Mouse (Mus musculus): ENCODE results near the gene Gm9918. TPM values are rescaled to one million over a fixed set of nuclear protein-coding genes. Genes with fewer than 3 reads are reported as not detected.
A peak's percentile ranks its signal among the peaks of the same experiment; 100 is the strongest.

Gene Gm9918
- total and polyA plus RNA-seq, 2 experiments = 0.05 TPM; not detected in 1

- 86% methylated on average over 5 of the region's 5 CpGs for WGBS
- TF ChIP-seq CTCF (IDR thresholded peaks at IDR 0.05; ENCODE audit: low read depth, low read length) (no peak), POLR2A (IDR thresholded peaks at IDR 0.05; ENCODE audit: extremely low read depth, insufficient read depth, low read length) (no peak)
- no peak overlapping the region for H3K27ac ChIP-seq (replicated peaks; ENCODE audit: insufficient read depth, low read depth, low read length)
These were observed 19.8 kb upstream of the Gm9918 start for GRCm38 (mm10) chr15:102250521-102250920.

GRCm38 (mm10) chr15:102255547-102256255 lies 14.7 kb upstream of the Gm9918 start:
- Histone ChIP-seq H3K79me2 (ENCODE audit: control insufficient read depth, insufficient read depth, low read length) (no peaks in the 10 kb centered on the region), H3K36me3 (ENCODE audit: control insufficient read depth, insufficient read depth, low read length) (no peaks in the 10 kb centered on the region), H3K27ac (replicated peaks; ENCODE audit: insufficient read depth, low read depth, low read length) (no peak overlapping the region), H3K27me3 (ENCODE audit: control insufficient read depth, insufficient read depth, low read length) (0 out of 2 replicates have a peak, but pooled peaks cover 3% of the 10 kb centered on the region), H3K9ac (ENCODE audit: low read depth, low read length) (no peak overlapping the region), H3K4me3 (ENCODE audit: insufficient read depth, low read depth, low read length) (no peak overlapping the region), H3K4me1 (ENCODE audit: control insufficient read depth, insufficient read depth, low read length) (no peaks in the 10 kb centered on the region)
- 60% methylated on average over 14 of the region's 14 CpGs for WGBS
- no peak for DNase-seq (ENCODE audit: extremely low read depth, low read depth, low spot score)
- TF ChIP-seq POLR2A (IDR thresholded peaks at IDR 0.05; ENCODE audit: extremely low read depth, insufficient read depth, low read length) (no peak), CTCF (IDR thresholded peaks at IDR 0.05; ENCODE audit: low read depth, low read length) (no peak)

More at GRCm38 (mm10) chr15:102250521-102250920, 19.8 kb upstream of the Gm9918 start:
- Histone ChIP-seq H3K36me3 (ENCODE audit: control insufficient read depth, insufficient read depth, low read length) (no peaks in the 10 kb centered on the region), H3K9ac (ENCODE audit: low read depth, low read length) (no peak overlapping the region), H3K79me2 (ENCODE audit: control insufficient read depth, insufficient read depth, low read length) (no peaks in the 10 kb centered on the region), H3K4me3 (ENCODE audit: insufficient read depth, low read depth, low read length) (no peak overlapping the region), H3K27me3 (ENCODE audit: control insufficient read depth, insufficient read depth, low read length) (no peaks in the 10 kb centered on the region), H3K4me1 (ENCODE audit: control insufficient read depth, insufficient read depth, low read length) (peaks cover 2% of the 10 kb centered on the region; the same call in 1 of the 2 replicates)
- DNase-seq (ENCODE audit: extremely low read depth, low read depth, low spot score) = no peak

GRCm38 (mm10) chr15:102256431-102257201 lies 13.7 kb upstream of the Gm9918 start:
- no peak for DNase-seq (ENCODE audit: extremely low read depth, low read depth, low spot score)
- Histone ChIP-seq H3K4me1 (ENCODE audit: control insufficient read depth, insufficient read depth, low read length) (no peaks in the 10 kb centered on the region), H3K27me3 (ENCODE audit: control insufficient read depth, insufficient read depth, low read length) (0 out of 2 replicates have a peak, but pooled peaks cover 3% of the 10 kb centered on the region), H3K4me3 (ENCODE audit: insufficient read depth, low read depth, low read length) (peak overlapping the region; percentile 69), H3K27ac (replicated peaks; ENCODE audit: insufficient read depth, low read depth, low read length) (0 out of 2 replicates have a peak overlapping the region, but pooled peaks have one; percentile 12), H3K9ac (ENCODE audit: low read depth, low read length) (peak overlapping the region; percentile 81), H3K79me2 (ENCODE audit: control insufficient read depth, insufficient read depth, low read length) (no peaks in the 10 kb centered on the region), H3K36me3 (ENCODE audit: control insufficient read depth, insufficient read depth, low read length) (no peaks in the 10 kb centered on the region)
- 19% methylated on average over 22 of the region's 22 CpGs for WGBS
- TF ChIP-seq POLR2A (IDR thresholded peaks at IDR 0.05; ENCODE audit: extremely low read depth, insufficient read depth, low read length) (no peak), CTCF (IDR thresholded peaks at IDR 0.05; ENCODE audit: low read depth, low read length) (no peak)

GRCm38 (mm10) chr15:102257202-102258075 lies 12.9 kb upstream of the Gm9918 start, which contains the start of gene Rarg:
TSS of gene Rarg (minus strand) at chr15:102257517.
- Histone ChIP-seq H3K4me3 (ENCODE audit: insufficient read depth, low read depth, low read length) (peak within 1 kb of the TSS; percentile 69), H3K79me2 (ENCODE audit: control insufficient read depth, insufficient read depth, low read length) (no peaks in the 10 kb centered on the region), H3K36me3 (ENCODE audit: control insufficient read depth, insufficient read depth, low read length) (no peaks in the 10 kb centered on the region), H3K9ac (ENCODE audit: low read depth, low read length) (peak within 1 kb of the TSS; percentile 81), H3K27ac (replicated peaks; ENCODE audit: insufficient read depth, low read depth, low read length) (0 out of 2 replicates have a peak within 1 kb of the TSS, but pooled peaks have one; percentile 12), H3K4me1 (ENCODE audit: control insufficient read depth, insufficient read depth, low read length) (no peaks in the 10 kb centered on the region), H3K27me3 (ENCODE audit: control insufficient read depth, insufficient read depth, low read length) (0 out of 2 replicates have a peak, but pooled peaks cover 3% of the 10 kb centered on the region)
- 6% methylated on average over 40 of the region's 46 CpGs for WGBS
- no peak for DNase-seq (ENCODE audit: extremely low read depth, low read depth, low spot score)
- TF ChIP-seq POLR2A (IDR thresholded peaks at IDR 0.05; ENCODE audit: extremely low read depth, insufficient read depth, low read length) (no peak), CTCF (IDR thresholded peaks at IDR 0.05; ENCODE audit: low read depth, low read length) (no peak)

- Histone ChIP-seq H3K4me3 (ENCODE audit: insufficient read depth, low read depth, low read length) (no peak overlapping the region), H3K27me3 (ENCODE audit: control insufficient read depth, insufficient read depth, low read length) (0 out of 2 replicates have a peak, but pooled peaks cover 3% of the 10 kb centered on the region), H3K36me3 (ENCODE audit: control insufficient read depth, insufficient read depth, low read length) (no peaks in the 10 kb centered on the region), H3K27ac (replicated peaks; ENCODE audit: insufficient read depth, low read depth, low read length) (no peak overlapping the region), H3K4me1 (ENCODE audit: control insufficient read depth, insufficient read depth, low read length) (no peaks in the 10 kb centered on the region), H3K79me2 (ENCODE audit: control insufficient read depth, insufficient read depth, low read length) (no peaks in the 10 kb centered on the region), H3K9ac (ENCODE audit: low read depth, low read length) (no peak overlapping the region)
- no peak for DNase-seq (ENCODE audit: extremely low read depth, low read depth, low spot score)
- whole genome bisulfite sequencing = 38% methylated on average over 12 of the region's 12 CpGs
- TF ChIP-seq POLR2A (IDR thresholded peaks at IDR 0.05; ENCODE audit: extremely low read depth, insufficient read depth, low read length) (no peak), CTCF (IDR thresholded peaks at IDR 0.05; ENCODE audit: low read depth, low read length) (no peak)
These were observed 12.3 kb upstream of the Gm9918 start for GRCm38 (mm10) chr15:102258076-102258470.
